Mouse (Mus musculus) hematopoietic multipotent progenitor cell, adult 10-12 weeks (in vitro differentiated cells): ENCODE measurements around the gene Rps6kb2. TPM values are rescaled to one million over a fixed set of nuclear protein-coding genes. Genes with fewer than 3 reads are reported as not detected.

Source experiments
- polyA plus RNA-seq: library from polyadenylated mRNA; stranded (reverse); fragments of >175 nt; gene quantifications from 2 replicates; pipeline ENCODE4 v1.2.3, GENCODE M21; 2012; ENCODE audit warnings: low replicate concordance

The Rps6kb2 gene
- polyA plus RNA-seq, result 46.3 and 105 TPM in 2 replicates

GRCm38 (mm10) chr19:4162646-4163542 is at the start of gene Rps6kb2:
Rps6kb2 (minus strand) TSS chr19:4163354.

DNA sequence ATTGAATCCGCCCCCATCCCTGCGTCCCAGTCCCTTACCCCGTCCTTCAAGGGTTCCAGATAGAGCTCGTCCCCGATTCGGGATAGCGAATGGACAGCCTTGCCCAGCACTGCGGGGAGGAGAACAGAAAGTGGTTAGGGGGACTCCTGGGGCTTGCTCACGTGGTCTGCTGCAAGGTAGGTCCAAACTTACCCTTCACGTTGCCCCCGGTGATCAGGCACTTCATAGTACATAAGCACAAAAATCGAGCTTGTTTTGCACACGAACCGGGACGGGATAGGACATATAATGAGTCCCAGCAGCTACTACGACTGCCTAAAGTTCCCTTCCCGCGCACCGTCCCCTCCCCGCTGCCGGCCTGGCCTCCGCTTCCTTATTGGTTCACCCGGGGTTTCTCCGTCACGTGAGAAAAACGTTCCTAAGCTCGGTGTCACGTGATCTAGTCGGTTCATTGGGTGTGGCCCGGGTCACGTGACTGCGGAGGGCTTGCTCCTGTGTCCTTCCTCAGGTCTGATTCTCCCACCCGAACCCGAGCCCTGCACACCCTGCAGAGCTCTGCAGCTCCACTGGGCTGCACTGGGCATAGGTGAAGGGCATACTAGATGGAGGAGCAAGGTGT is 38.2 kb upstream of the Rps6kb2 start, which contains the start of gene Rad9a:
Rad9a (minus strand) TSS at position 372 of the 619 bp plus-strand sequence.

DNA sequence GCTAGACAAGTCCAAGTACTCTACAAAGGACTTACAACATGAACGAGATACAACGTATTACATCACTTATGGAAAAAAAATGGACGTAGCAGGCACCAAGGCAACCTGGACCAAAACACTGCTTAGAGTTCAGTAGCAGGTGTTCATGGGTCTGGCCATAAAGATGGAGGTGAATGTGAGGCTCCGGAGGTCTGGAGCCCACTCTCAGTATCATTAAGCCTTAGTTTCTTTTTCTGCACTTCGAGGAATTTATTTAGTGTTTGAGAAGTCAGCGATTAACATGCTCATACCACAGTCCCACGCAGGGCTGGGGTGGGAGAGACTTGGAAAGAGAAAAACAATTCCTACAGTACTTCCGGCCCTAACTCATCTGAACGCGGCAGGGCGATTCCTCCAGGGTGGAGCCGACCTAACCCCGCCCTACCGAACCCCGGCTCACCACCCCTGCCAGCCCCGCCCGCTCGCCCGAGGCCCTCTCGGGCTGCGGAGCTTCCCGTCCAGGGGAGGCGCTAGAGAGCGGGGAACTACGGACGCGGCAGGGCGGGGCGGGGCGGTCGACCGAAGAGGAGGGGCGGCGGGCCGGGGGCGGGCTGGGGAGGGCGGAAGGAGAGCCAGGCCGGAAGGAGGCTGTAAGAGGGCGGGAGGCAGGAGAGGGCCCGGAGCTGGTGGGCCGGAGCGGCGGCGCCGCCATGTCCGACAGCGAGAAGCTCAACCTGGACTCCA is 28.5 kb upstream of the Rps6kb2 start, which contains the start of gene Ppp1ca:
Ppp1ca (plus strand) TSS at position 538 of the 723 bp plus-strand sequence.

DNA sequence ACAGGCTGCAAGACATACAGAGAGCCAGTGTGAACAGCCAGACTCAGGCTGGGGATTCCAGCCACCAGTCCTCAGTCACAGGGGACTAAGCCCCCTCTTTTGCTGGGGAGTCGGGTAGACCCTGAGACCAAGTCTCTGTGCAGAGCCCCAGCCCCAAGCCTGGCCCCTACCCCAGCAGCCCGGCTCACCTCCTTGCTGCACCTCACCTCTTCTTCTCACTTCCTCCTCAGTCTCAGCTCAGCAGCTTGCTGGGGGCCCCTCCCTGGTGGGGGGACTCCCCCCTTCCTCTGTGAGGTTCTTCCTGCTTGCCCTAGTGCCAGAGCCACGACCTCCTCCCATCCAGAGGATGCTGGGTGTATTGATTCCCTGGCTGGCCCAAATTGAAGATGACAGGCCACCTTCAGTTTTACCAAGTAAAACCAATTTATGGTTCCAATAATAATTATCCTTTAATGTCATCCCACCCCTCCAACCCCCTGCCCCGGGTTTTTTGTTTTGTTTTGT is 27.7 kb upstream of the Rps6kb2 start, which contains the start of gene Tbc1d10c:
Tbc1d10c (minus strand) TSS at position 454 of the 504 bp plus-strand sequence.

DNA sequence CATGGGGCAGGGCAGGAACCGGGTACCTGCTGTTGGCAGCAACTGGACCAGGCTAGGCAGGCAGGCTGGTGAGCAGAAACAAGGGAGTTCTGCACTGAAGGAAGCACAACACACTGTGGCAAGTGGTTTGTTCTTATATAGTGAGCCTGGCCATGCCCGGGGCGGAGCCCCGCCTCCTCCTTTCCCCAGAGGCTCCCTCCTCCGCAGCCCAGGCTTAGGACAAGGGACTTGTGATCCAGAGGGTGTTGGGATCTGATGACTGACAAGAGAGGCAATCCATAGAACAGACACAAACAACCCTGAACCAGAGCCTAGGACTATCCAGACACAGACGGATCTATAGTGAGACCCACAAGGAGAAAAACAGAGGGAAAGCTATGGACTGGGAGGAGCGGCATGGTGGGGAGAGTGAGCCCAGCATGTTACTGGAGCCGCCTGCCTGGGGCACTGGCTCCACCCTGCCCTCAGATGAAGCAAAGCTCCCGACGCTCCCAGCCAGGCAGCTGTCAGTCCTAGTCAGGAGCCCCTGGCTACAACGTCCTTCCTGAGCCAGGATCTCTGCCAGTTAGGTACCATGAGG is 12.3 kb upstream of the Rps6kb2 start, which contains the start of gene Carns1:
Carns1 (minus strand) TSS at position 112 of the 580 bp plus-strand sequence.

DNA sequence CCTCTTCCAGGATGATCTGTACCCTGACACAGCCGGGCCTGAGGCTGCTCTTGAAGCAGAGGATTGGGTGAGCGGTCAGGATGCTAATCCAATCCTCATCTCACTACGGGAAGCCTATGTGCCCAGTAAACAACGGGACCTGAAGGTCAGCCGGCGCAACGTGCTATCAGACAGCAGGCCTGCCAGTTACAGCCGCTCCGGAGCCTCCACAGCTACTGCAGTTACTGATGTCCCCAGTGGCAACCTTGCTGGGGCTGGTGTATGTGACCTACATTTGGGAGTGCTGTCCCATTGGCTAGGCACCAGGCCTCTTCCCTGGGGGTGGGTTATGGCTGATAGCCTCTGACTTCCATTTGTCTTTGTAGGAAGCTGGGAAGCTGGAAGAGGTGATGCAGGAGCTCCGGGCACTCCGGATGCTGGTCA is 9.9 kb downstream of the Rps6kb2 start, which contains the start of gene Ptprcap:
Ptprcap (plus strand) TSS at position 373 of the 423 bp plus-strand sequence.

GRCm38 (mm10) chr19:4148491-4148806 is 14.7 kb downstream of the Rps6kb2 start, which contains the start of gene Coro1b:
Coro1b (plus strand) TSS chr19:4148619.

DNA sequence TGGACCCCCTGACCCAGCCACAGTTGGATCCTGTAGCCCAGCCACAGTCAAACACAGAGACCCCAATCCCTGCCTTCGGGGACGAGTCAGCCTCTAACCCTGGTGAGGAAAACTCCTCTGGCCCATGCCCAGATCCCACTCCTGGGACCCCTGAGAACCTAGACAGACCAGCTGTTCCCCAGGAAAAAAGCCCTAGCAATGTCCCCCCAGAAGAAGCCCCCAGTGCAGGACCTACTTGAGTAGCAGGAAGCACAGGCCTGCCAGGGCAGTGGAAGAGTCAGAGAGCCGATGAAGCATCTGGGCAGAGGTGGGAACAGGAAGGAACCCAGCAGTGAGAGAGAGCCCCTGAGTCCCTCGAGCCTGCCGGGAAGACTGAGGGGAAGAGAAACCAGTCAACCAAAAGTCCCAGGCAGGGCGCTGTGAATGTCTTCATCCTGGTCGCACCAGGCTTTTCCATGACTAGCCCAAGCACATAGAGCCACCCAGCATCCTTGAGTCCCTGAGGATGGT is 19.3 kb downstream of the Rps6kb2 start, which contains the start of gene Cabp4:
Cabp4 (minus strand) TSS at position 275 of the 510 bp plus-strand sequence.

DNA sequence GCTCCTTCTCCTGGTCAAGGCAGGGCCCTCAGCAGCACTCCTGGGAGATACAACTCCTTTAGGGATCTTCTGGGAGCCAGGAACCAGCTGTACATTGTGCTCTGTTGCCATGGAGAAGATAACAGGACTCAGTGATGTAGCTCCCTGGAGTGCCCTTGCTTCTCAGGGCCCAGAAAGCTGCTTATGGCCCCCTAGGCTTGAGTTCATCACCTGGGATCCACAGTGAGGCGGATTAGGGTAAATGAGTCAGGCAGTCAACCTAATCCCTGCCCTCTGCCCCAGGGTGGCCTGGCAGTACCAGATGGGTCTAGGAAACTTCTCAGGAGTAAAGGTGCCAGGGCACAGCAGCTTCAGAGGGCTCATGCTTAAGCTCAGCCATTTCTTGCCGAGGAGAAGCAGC is 23.7 kb downstream of the Rps6kb2 start, which contains the start of gene Gpr152:
Gpr152 (plus strand) TSS at position 342 of the 400 bp plus-strand sequence.

GRCm38 (mm10) chr19:4125741-4126696 is 37.1 kb downstream of the Rps6kb2 start, which contains the start of gene Aip:
Aip (minus strand) TSS chr19:4125858.

Other genes with a start within 250 kb of the Rps6kb2 start
- 12.9 and 17.0 TPM in 2 replicates for gene Aldh3b1, start 233.5 kb downstream of the Rps6kb2 start, polyA plus RNA-seq
- gene Unc93b1, start 228.2 kb downstream of the Rps6kb2 start, polyA plus RNA-seq, result 560 and 780 TPM in 2 replicates
- gene Aldh3b3, start 204.7 kb downstream of the Rps6kb2 start, polyA plus RNA-seq, result 0.03 TPM in 1 of 2 replicates, not detected in the other
- 0.14 and 1.1 TPM in 2 replicates for gene Aldh3b2, start 191.0 kb downstream of the Rps6kb2 start, polyA plus RNA-seq
- 0.24 and 2.2 TPM in 2 replicates for gene Acy3, start 176.8 kb downstream of the Rps6kb2 start, polyA plus RNA-seq
- gene Tbx10, start 170.6 kb downstream of the Rps6kb2 start, polyA plus RNA-seq, result not detected in 2 replicates
- gene Nudt8, start 162.8 kb downstream of the Rps6kb2 start, polyA plus RNA-seq, result 15.0 and 27.5 TPM in 2 replicates
- gene Gm49405, start 162.7 kb downstream of the Rps6kb2 start, polyA plus RNA-seq, result 6.1 and 8.0 TPM in 2 replicates
- gene Doc2g, start 160.0 kb downstream of the Rps6kb2 start, polyA plus RNA-seq, result 8.9 and 23.7 TPM in 2 replicates
- gene Ndufv1, start 150.5 kb downstream of the Rps6kb2 start, polyA plus RNA-seq, result 57.0 and 132 TPM in 2 replicates
- gene Gstp1, start 125.4 kb downstream of the Rps6kb2 start, polyA plus RNA-seq, result 64.6 and 210 TPM in 2 replicates
- gene Gstp2, start 117.3 kb downstream of the Rps6kb2 start, polyA plus RNA-seq, result 0.47 and 0.56 TPM in 2 replicates
- gene Gstp3, start 103.8 kb downstream of the Rps6kb2 start, polyA plus RNA-seq, result 8.4 and 10.8 TPM in 2 replicates
- gene Cabp2, start 81.8 kb downstream of the Rps6kb2 start, polyA plus RNA-seq, result not detected in 2 replicates
- 251 and 401 TPM in 2 replicates for gene Cdk2ap2, start 66.2 kb downstream of the Rps6kb2 start, polyA plus RNA-seq
- gene Pitpnm1, start 63.4 kb downstream of the Rps6kb2 start, polyA plus RNA-seq, result 226 and 266 TPM in 2 replicates
- 166 and 283 TPM in 2 replicates for gene Aip, start 37.5 kb downstream of the Rps6kb2 start, polyA plus RNA-seq
- gene Gpr152, start 23.6 kb downstream of the Rps6kb2 start, polyA plus RNA-seq, result 0.06 TPM in 1 of 2 replicates, not detected in the other
- 2.9 and 3.2 TPM in 2 replicates for gene Cabp4, start 19.3 kb downstream of the Rps6kb2 start, polyA plus RNA-seq
- 197 and 258 TPM in 2 replicates for gene Coro1b, start 14.7 kb downstream of the Rps6kb2 start, polyA plus RNA-seq
- 1,796 and 2,730 TPM in 2 replicates for gene Ptprcap, start 9.8 kb downstream of the Rps6kb2 start, polyA plus RNA-seq
- gene Carns1, start 12.1 kb upstream of the Rps6kb2 start, polyA plus RNA-seq, result 40.4 and 54.0 TPM in 2 replicates
- 638 and 694 TPM in 2 replicates for gene Tbc1d10c, start 27.9 kb upstream of the Rps6kb2 start, polyA plus RNA-seq
- 456 and 607 TPM in 2 replicates for gene Ppp1ca, start 28.7 kb upstream of the Rps6kb2 start, polyA plus RNA-seq
- 45.2 and 49.9 TPM in 2 replicates for gene Rad9a, start 38.3 kb upstream of the Rps6kb2 start, polyA plus RNA-seq
- gene Clcf1, start 50.9 kb upstream of the Rps6kb2 start, polyA plus RNA-seq, result 130 and 210 TPM in 2 replicates
- 0.75 and 163 TPM in 2 replicates for gene AC109138.7, start 51.0 kb upstream of the Rps6kb2 start, polyA plus RNA-seq
- gene Pold4, start 68.5 kb upstream of the Rps6kb2 start, polyA plus RNA-seq, result 157 and 158 TPM in 2 replicates
- gene Ssh3, start 105.8 kb upstream of the Rps6kb2 start, polyA plus RNA-seq, result 27.8 and 60.7 TPM in 2 replicates
- gene Ankrd13d, start 119.8 kb upstream of the Rps6kb2 start, polyA plus RNA-seq, result 25.1 and 46.7 TPM in 2 replicates
- 1,315 and 1,512 TPM in 2 replicates for gene Grk2, start 142.9 kb upstream of the Rps6kb2 start, polyA plus RNA-seq
- 87.2 and 104 TPM in 2 replicates for gene Kdm2a, start 234.9 kb upstream of the Rps6kb2 start, polyA plus RNA-seq